Mouse (Mus musculus) forebrain, embryonic 13.5 days (tissue): ENCODE measurements around the gene Lpgat1. TPM values are rescaled to one million over a fixed set of nuclear protein-coding genes. Genes with fewer than 3 reads are reported as not detected.
A peak's percentile ranks its signal among the peaks of the same experiment; 100 is the strongest.

Source experiments
- ATAC-seq: fragments of 200-750 bp; cut with Nextera tagmentation; 2 replicates; pipeline ENCODE4 v1.8.0; 2017
- H3K27ac ChIP-seq: fragments of 300-500 bp; sonication (generic); 2 replicates; pipeline ENCODE4 v1.5.1; 2015; ENCODE audit warnings: inconsistent platforms, mild to moderate bottlenecking, moderate library complexity
- H3K27me3 ChIP-seq: fragments of 300-500 bp; sonication (generic); 2 replicates; pipeline ENCODE4 v1.6.1; 2015; ENCODE audit warnings: mild to moderate bottlenecking, inconsistent platforms
- H3K36me3 ChIP-seq: fragments of 300-500 bp; sonication (generic); 2 replicates; pipeline ENCODE4 v1.6.1; 2015; ENCODE audit warnings: mild to moderate bottlenecking, inconsistent platforms; ENCODE audit not compliant: poor library complexity, severe bottlenecking
- H3K4me1 ChIP-seq: fragments of 300-500 bp; sonication (generic); 2 replicates; pipeline ENCODE4 v1.6.1; 2015; ENCODE audit warnings: inconsistent platforms
- H3K4me2 ChIP-seq: fragments of 300-500 bp; sonication (generic); 2 replicates; pipeline ENCODE4 v1.6.1; 2015; ENCODE audit warnings: inconsistent platforms, mild to moderate bottlenecking, moderate library complexity
- H3K4me3 ChIP-seq: fragments of 300-500 bp; sonication (generic); 2 replicates; pipeline ENCODE4 v1.5.1; 2015; ENCODE audit warnings: mild to moderate bottlenecking, inconsistent platforms
- H3K9ac ChIP-seq: fragments of 300-500 bp; sonication (generic); 2 replicates; pipeline ENCODE4 v1.6.1; 2015; ENCODE audit warnings: mild to moderate bottlenecking, inconsistent platforms
- H3K9me3 ChIP-seq: fragments of 300-500 bp; sonication (generic); replicated peaks from 2 replicates; pipeline ENCODE4 v1.6.1; 2016; ENCODE audit warnings: inconsistent platforms
- WGBS: fragments of 180-500 bp; shearing (Covaris S2); methylation state at CpG from one replicate; pipeline ENCODE4 v1.1.7; 2015; 5-methylcytosine and 5-hydroxymethylcytosine counted together
- polyA plus RNA-seq: library from polyadenylated mRNA; unstranded; fragments of >200 nt; fragmentation: Nextera tagmentation; extraction: Ambion mirVana; gene quantifications from 2 replicates; pipeline ENCODE4 v1.2.1, GENCODE M21; 2015

Gene Lpgat1
- polyA plus RNA-seq, 1 experiment from 2014 or later, result 27.0 TPM

DNA sequence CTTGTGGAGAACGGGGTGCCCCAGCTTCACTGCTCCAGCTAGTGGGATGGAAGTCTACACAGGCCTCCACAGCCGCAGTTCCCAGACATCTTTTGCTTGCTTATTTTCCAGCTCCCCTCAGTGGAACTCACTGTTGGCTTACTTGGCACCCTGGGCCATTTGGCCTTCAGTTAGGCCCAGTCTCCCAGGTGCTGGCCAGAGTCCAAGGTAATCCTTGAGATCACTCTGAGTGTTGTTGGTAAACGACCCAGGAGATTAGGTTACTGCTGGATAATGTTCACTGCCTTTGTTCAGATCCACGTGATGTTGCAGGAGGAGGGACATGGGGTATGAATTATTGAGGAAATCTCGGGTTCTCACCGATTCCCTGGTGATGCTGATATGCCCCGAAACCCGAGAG is 75.4 kb downstream of the Lpgat1 start:
- no peaks in the 10 kb centered on the region for H3K27me3 ChIP-seq
- 74% methylated on average over 8 of the region's 8 CpGs for WGBS

DNA sequence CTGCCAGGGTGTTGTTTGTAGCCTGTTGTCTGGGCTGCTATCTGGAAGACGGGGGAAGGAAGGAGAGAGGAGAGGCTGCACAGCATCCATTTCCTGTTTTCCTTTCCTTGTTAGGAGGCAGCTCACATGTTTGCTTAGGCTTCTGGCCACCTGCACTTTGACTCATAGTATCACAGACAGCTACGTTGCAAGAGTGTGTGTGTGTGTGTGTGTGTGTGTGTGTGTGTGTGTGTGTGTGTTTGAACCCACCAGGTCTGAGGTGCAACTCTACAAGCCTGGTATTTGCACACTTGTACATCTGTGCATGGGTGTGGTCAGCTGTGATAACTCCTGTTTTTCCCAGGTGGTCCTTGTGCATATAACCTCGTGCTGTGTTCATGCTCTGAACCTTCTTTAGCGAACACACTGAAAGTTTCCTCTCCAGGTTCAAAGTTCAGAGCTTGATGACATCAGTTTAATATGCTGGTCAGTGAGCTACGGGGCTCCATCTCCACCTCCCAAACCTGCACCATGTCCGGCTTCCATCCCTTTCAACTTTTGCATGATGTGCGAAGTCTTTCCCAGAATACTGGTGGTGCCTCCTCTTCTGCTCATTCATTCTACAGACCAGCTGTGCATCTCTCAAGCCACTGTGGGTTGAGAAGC is 76.4 kb downstream of the Lpgat1 start:
- no peak overlapping the region for H3K27ac ChIP-seq
- H3K9ac ChIP-seq, result no peak overlapping the region
- H3K9me3 ChIP-seq, result peaks cover 13% of the 10 kb centered on the region; the same call in 1 of the 2 replicates
- H3K4me3 ChIP-seq, result no peak overlapping the region
- no peaks in the 10 kb centered on the region for H3K27me3 ChIP-seq
- no peak overlapping the region for H3K4me2 ChIP-seq
- 91% methylated on average over 7 of the region's 7 CpGs for WGBS
- no peak for ATAC-seq
- peaks cover 4% of the 10 kb centered on the region; the same call in 1 of the 2 replicates for H3K4me1 ChIP-seq
- no peaks in the 10 kb centered on the region for H3K36me3 ChIP-seq

More for the DNA sequence above, 75.4 kb downstream of the Lpgat1 start:
- H3K27ac ChIP-seq, result no peak overlapping the region
- no peaks in the 10 kb centered on the region for H3K36me3 ChIP-seq
- H3K9me3 ChIP-seq, result peaks cover 13% of the 10 kb centered on the region; the same call in 1 of the 2 replicates
- no peak overlapping the region for H3K9ac ChIP-seq
- no peak for ATAC-seq
- H3K4me3 ChIP-seq, result no peak overlapping the region
- no peak overlapping the region for H3K4me2 ChIP-seq
- H3K4me1 ChIP-seq, result peaks cover 4% of the 10 kb centered on the region; the same call in 1 of the 2 replicates

DNA sequence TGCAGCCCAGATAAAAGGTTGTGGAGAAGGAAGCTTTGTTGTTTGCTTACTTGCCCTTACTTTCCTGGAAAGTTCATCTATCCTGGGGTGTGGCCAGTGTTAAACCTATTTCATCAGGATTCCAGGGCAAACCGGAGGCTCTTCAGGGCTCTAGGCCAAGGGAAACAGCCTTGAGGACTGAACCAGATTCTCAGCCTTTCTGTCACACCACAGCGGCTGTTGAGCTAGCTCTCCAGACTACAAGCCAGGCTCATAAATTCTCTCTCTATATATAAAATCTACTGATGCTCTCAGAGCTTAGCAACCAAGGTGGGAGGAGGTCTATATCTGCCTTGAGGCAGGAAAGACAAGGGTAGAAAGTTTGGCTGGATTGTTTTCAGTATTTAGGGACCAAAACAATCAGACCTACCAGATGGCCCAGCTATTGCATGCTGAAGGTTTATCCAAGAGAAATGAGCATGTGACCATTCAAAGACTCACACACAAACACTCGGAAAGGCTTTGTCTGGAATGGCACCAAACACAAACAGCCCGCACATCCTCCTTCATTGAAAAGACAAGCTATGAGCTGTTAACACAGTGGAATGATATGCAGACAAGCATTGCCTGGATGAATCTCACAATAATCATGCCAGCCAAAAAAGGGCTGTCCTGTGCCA is 78.7 kb downstream of the Lpgat1 start:
- ATAC-seq, result no peak
- Histone ChIP-seq H3K9ac (no peak overlapping the region), H3K36me3 (no peaks in the 10 kb centered on the region), H3K27me3 (no peaks in the 10 kb centered on the region), H3K4me3 (no peak overlapping the region), H3K4me2 (no peak overlapping the region), H3K27ac (no peak overlapping the region), H3K4me1 (peaks cover 4% of the 10 kb centered on the region; the same call in 1 of the 2 replicates), H3K9me3 (0 out of 2 replicates have a peak, but pooled peaks cover 4% of the 10 kb centered on the region)
- 85% methylated on average over 4 of the region's 4 CpGs for WGBS

- Histone ChIP-seq H3K27me3 (no peaks in the 10 kb centered on the region), H3K36me3 (no peaks in the 10 kb centered on the region), H3K9ac (no peak overlapping the region), H3K4me2 (no peak overlapping the region), H3K4me1 (no peaks in the 10 kb centered on the region), H3K27ac (no peak overlapping the region), H3K9me3 (0 out of 2 replicates have a peak, but pooled peaks cover 4% of the 10 kb centered on the region), H3K4me3 (no peak overlapping the region)
- WGBS, result 65% methylated on average over 9 of the region's 9 CpGs
- no peak for ATAC-seq
Measured at GRCm38 (mm10) chr1:191802093-191802819, 84.6 kb downstream of the Lpgat1 start.

DNA sequence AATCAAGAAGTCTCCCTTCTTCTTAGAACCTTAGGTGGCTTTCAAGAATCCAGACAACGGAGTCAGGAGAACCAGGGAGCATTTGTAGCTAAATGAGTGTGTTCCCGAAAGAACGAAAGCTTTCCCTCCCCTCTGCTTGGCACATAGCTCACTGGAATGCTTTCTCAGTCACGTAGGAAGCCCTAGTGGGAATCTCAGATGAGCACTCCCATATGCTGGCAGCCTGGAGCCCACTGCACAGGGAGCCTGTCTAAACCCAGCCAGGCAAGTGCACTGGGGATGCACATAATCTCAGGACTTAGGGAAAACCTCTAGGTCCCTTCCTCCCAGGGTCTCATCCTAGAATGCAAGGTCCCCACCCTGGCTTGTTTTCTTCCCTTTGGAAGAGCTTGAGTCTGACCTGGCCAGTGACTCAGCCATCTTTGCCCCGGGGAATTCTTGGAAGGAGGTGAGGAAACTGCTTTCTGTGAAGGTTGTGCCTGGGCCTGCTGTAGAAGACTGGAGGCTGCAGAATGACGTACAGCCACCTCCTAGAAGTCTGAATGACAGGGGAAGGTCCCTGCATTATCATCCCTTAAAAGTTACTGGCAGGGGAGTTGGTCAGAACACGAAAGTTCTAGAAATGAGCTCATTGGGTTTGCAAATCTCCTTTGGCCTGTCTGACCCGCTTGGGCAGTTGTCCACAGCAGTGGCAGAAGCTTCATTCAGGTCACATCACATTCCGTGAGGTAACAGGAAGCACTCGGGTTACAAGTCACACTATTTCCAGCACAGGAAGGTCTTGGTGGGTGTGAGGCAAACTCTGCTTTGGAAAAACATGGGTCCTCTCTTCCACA is 85.4 kb downstream of the Lpgat1 start:
- ATAC-seq, result no peak
- Histone ChIP-seq H3K9ac (no peak overlapping the region), H3K27me3 (no peaks in the 10 kb centered on the region), H3K36me3 (no peaks in the 10 kb centered on the region), H3K9me3 (0 out of 2 replicates have a peak, but pooled peaks cover 4% of the 10 kb centered on the region), H3K4me3 (no peak overlapping the region), H3K27ac (no peak overlapping the region), H3K4me1 (no peaks in the 10 kb centered on the region), H3K4me2 (no peak overlapping the region)
- WGBS, result 75% methylated on average over 10 of the region's 10 CpGs

GRCm38 (mm10) chr1:191804747-191805146 is 87.1 kb downstream of the Lpgat1 start:
- Histone ChIP-seq H3K27me3 (no peaks in the 10 kb centered on the region), H3K4me2 (no peak overlapping the region), H3K9me3 (no peaks in the 10 kb centered on the region), H3K9ac (no peak overlapping the region), H3K27ac (no peak overlapping the region), H3K36me3 (no peaks in the 10 kb centered on the region), H3K4me1 (0 out of 2 replicates have a peak, but pooled peaks cover 3% of the 10 kb centered on the region), H3K4me3 (no peak overlapping the region)
- WGBS, result 73% methylated on average over 5 of the region's 5 CpGs
- ATAC-seq, result no peak

GRCm38 (mm10) chr1:191805788-191806187 is 88.2 kb downstream of the Lpgat1 start:
- no peak overlapping the region for H3K27ac ChIP-seq
- no peak overlapping the region for H3K4me3 ChIP-seq
- H3K36me3 ChIP-seq, result no peaks in the 10 kb centered on the region
- no peak overlapping the region for H3K9ac ChIP-seq
- 0 out of 2 replicates have a peak, but pooled peaks cover 3% of the 10 kb centered on the region for H3K4me1 ChIP-seq
- H3K9me3 ChIP-seq, result no peaks in the 10 kb centered on the region
- 75% methylated on average over 6 of the region's 6 CpGs for WGBS
- H3K27me3 ChIP-seq, result no peaks in the 10 kb centered on the region
- H3K4me2 ChIP-seq, result no peak overlapping the region
- ATAC-seq, result no peak

DNA sequence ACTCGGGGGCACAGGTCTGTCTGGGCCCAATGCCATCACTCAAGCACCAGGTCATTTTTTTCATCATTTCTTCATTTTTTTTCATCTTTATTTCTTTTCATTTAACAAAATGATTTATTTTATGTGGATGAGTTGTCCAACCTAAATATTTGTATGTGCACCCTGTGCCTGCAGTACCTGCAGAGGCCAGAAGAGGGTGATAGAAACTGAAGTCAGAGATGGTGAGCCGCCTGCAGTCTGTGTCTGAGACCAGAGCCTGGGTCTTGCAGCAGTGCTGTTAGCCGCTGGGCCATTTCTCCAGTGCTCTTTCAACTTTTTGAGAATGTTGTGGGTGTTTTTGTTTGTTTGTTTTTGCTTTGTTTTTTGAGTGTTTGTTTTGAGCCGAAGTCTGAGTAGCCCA is 89.1 kb downstream of the Lpgat1 start:
- Histone ChIP-seq H3K36me3 (no peaks in the 10 kb centered on the region), H3K4me1 (0 out of 2 replicates have a peak, but pooled peaks cover 3% of the 10 kb centered on the region), H3K4me2 (no peak overlapping the region), H3K27me3 (no peaks in the 10 kb centered on the region), H3K9ac (no peak overlapping the region), H3K9me3 (no peaks in the 10 kb centered on the region), H3K27ac (no peak overlapping the region), H3K4me3 (no peak overlapping the region)
- no peak for ATAC-seq
- WGBS, result 94% methylated on average over 4 of the region's 4 CpGs

DNA sequence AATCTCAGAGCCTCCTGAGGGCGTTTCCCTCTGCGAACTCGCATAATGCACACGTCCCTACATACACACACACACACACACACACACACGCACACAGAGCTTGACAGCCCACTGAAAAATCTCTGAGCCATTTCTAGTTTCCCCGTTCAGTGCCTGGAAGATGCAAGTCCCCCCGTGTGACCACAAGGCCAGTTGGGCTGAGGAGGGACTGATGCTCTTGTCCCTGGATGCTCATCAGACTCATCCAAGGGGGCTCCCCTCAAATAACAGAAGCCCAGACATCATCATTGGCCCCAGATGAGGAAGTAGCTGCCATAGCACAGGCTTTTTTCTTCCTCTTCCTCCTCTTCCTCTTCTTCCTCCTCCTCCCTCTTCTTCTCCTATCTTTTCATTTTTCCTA is 90.3 kb downstream of the Lpgat1 start:
- no peak for ATAC-seq
- Histone ChIP-seq H3K4me2 (no peak overlapping the region), H3K27ac (no peak overlapping the region), H3K9me3 (no peaks in the 10 kb centered on the region), H3K27me3 (no peaks in the 10 kb centered on the region), H3K36me3 (no peaks in the 10 kb centered on the region), H3K4me1 (0 out of 2 replicates have a peak, but pooled peaks cover 3% of the 10 kb centered on the region), H3K9ac (no peak overlapping the region), H3K4me3 (no peak overlapping the region)
- 92% methylated on average over 7 of the region's 7 CpGs for WGBS

DNA sequence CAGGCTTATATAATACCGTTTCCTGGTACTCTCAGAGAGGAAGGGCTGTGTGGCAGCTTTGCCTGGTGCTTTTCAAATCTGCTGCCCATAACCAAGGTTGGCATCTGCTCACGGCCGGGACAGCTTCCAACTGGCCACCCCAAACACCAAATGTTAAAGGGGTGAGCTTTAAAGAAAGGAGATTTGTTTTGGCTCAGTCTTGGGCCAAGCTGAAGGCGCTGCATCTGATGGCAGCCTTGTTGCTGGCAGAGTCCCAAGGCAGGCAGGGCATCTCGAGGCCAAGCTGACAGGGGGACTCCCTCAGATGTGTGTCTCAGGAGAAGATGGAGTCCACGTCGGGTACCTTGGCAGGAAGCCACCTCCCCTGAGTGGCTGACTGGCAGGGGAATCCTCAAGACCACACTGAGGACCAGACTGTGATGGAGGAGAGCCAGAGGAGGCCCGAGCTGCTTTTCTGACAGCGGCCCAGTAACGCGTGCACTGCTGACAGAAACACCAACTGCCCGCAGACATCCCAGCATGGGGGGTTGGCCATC is 91.1 kb downstream of the Lpgat1 start:
- no peaks in the 10 kb centered on the region for H3K9me3 ChIP-seq
- peak; percentile 95 for ATAC-seq
- no peaks in the 10 kb centered on the region for H3K27me3 ChIP-seq
- 0 out of 2 replicates have a peak, but pooled peaks cover 3% of the 10 kb centered on the region for H3K4me1 ChIP-seq
- H3K9ac ChIP-seq, result no peak overlapping the region
- peak overlapping the region; percentile 4; the same call in 1 of the 2 replicates for H3K4me2 ChIP-seq
- H3K36me3 ChIP-seq, result no peaks in the 10 kb centered on the region
- H3K4me3 ChIP-seq, result no peak overlapping the region
- 66% methylated on average over 12 of the region's 12 CpGs for WGBS
- H3K27ac ChIP-seq, result peak overlapping the region; percentile 45; the same call in 1 of the 2 replicates

- ATAC-seq, result no peak
- H3K4me2 ChIP-seq, result no peak overlapping the region
- H3K4me1 ChIP-seq, result 0 out of 2 replicates have a peak, but pooled peaks cover 3% of the 10 kb centered on the region
- no peaks in the 10 kb centered on the region for H3K27me3 ChIP-seq
- H3K27ac ChIP-seq, result no peak overlapping the region
- 85% methylated on average over 12 of the region's 12 CpGs for WGBS
- H3K36me3 ChIP-seq, result no peaks in the 10 kb centered on the region
- no peak overlapping the region for H3K9ac ChIP-seq
- no peak overlapping the region for H3K4me3 ChIP-seq
- H3K9me3 ChIP-seq, result no peaks in the 10 kb centered on the region
Measured at GRCm38 (mm10) chr1:191811774-191812173, 94.1 kb downstream of the Lpgat1 start.
